Mouse (Mus musculus) induced T-regulatory cell, adult 2 months (primary cell): ENCODE data around the gene Cfap20.
A peak's percentile ranks its signal among the peaks of the same experiment; 100 is the strongest.

ENCODE experiments used
- DNase-seq: peaks from one replicate; pipeline ENCODE4 v3.0.0-alpha.2; 2012; ENCODE audit warnings: low read depth

Cfap20 gene

DNA sequence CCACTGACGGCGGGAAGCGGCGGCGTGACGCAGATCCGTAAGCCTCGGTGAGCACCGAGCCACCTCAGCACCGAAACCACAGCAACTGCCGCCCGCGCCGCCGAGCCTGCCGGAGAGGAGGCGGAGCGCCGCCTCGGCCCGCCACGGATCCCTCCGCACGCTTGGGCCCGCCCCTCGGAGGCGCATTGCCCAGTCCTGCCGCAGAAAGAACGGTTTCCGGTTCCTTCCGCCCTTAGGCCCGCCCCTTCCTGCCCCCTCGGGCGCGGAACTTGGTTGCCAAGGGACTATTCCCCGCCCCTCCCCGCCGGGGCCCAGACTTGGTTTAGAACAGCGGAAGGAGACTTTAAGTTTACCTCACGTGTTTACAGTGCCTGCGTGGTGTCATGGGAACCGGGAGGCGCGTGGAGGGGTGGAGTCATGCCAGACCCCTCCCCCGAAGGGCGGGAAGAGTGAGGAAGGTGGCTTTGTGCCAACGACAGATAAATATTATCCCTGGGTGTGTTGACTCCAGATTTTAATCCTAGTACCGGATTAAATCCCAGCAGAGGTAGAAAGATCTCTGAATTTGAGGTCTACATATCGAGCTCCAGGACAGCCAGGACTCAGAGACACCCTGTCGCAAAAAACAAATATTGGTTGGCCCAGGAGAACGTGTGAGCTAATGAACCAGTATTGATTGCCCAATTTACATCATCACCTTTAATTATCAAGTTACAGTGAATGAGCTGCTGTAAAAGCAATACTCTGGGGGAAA is at the start of gene Cfap20:
Cfap20 (minus strand) TSS at position 184 of the 754 bp plus-strand sequence.
- peak; percentile 99 for DNase-seq

DNA sequence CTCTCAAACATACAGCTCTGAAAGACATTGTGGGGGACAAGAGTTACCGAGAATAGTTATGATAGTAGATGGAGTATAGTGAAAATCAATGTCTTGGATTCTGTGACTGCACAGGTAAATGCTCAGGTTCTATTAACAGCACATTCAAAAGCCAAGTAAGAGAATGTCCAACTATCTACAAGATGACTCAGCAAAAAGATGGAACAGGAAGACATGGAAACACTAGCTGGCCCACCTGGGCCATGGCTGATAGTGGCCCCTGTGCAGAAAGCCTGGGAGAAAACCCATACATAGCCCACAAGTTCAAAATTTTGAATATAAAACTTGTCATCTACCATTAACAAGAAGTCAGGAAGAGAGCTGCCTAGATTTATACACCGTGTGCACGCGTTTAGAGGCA is 35.3 kb upstream of the Cfap20 start:
- no peak for DNase-seq

DNA sequence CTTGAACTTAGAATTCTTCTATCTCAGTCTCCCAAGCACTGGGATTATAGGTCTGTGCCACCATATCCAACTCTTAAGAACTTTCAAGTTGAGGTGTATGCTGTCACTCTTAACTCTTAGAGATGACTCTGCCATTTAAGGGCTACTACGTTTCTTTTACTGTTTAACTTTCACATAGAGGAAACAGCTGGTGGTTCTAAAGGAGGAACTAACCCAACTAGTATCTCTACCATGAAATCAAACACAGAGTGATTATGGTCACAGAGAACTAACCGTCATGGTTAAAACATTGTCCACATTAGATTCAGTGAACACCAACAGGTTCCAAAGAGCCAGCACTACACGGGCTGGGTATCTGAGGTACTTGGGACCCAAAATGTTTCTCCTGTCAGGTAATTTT is 34.3 kb upstream of the Cfap20 start:
- DNase-seq: no peak

DNA sequence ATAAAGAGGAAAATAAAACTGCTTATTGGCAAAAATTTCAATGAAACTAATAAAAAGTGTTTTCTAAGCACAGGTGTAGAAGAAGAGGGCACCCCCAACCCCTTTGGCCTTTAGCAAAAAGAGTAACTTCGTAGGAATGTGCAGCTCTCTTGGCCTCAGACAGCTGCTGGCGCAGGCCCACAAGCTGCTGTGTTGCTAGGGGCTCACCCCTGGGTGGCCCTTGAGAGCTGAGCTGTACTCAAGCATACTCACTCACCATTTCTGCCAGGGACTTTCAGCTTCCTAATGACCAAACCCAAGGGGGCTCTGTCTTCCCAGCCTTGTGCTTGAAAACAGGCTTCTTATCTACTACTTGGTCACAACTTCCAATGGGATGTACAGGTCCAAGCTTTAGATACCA is 31.9 kb upstream of the Cfap20 start:
- no peak for DNase-seq

DNA sequence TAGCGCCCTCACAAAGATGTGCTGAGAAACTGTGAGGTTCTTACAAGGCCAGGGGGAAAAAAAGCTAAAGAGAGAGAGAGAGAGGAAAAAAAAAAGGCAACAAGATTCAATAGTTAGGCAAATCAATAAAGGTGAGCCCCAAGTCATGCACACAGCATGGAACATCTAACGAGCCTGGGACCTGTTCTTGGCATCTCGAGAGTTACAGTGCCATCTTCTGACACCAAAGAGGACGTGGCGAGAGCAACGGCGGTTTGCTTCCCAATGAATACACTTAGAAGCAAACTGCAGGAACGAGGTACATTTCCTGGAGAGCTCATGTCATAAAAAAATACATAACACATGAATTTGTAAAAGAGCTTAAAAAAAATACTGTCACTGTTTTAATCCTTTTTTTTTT is 17.8 kb upstream of the Cfap20 start:
- no peak for DNase-seq

DNA sequence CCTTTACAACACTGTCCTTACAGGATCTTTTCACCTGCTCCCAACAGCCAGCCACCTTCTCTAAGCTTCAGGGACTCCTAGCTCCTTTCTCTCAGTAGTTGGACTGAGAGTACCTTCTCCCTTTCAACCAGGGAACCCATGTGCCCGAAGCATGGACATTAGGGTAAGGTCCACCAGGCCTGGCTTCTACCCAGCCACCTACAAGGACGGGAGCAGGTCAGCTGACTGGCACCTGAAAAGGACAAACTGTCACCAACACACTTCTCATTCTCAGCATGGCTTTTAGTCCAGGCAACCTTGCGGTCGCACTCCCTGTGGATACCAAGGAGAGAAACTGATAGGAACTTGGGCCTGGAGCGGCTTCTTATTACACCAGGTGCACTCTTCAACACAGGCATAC is 15.6 kb upstream of the Cfap20 start:
- no peak for DNase-seq

DNA sequence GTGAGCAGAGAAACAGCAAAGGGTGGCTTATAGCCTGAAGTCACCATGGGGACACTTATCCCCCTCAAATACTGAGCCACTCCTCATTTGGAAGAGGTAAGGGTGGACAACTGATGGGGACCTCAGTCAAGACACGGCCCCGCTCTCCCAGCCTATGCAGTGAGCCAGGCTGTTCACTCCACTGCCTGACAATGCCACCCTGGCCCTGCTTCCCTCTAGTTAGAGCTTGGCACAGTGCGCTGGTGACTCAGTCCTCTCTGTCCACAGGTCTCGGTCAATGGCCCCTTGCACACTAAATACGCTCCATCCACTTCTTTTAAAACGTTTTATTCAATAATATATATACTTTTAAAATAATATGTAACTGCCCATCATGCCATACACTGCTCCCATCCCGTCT is 13.0 kb upstream of the Cfap20 start:
- DNase-seq: no peak

DNA sequence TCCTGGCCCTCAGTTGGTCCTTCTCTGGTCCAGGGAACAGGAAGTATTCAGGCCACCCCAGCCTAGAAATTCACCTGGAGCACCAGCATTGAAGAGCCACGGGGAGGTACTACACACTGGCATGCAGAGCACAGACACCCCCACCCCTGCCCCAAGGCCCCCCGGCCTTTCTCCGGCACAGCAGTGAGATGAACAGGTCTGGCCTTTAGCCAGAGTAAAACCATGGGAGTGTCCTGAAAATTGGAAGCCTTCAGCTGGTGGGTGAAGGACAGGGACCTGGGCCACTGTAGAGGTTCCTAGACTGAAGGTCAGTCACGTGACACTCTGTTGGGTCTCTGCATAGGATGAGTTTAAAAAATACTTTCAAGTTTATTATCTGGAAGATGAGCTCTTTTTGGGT is 10.4 kb upstream of the Cfap20 start:
- no peak for DNase-seq

DNA sequence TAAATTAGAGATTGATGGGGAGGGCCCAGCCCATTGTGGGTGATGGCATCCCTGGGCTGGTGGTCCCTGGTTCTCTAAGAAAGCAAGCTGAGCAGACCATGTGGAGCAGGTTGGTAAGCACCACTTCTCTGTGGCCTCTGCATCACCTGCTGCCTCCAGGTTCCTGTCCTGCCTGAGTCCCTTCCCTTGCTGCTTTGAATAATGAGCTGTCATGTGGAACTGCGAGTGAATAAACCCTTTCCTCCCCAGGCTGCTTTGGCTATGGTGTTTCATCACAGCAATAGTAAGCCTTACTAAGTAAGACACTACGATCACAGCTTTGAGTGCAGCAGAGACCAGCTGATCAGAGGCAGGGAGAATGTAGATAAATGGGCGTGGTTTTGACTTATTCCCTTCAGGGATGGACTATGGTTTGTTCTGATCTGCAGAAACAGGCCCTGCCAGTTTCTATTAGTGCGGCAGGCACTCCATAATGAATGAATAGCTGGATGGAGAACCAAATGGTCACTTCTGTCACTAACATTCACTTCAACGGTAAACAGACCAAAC is 6.9 kb upstream of the Cfap20 start:
- no peak for DNase-seq

DNA sequence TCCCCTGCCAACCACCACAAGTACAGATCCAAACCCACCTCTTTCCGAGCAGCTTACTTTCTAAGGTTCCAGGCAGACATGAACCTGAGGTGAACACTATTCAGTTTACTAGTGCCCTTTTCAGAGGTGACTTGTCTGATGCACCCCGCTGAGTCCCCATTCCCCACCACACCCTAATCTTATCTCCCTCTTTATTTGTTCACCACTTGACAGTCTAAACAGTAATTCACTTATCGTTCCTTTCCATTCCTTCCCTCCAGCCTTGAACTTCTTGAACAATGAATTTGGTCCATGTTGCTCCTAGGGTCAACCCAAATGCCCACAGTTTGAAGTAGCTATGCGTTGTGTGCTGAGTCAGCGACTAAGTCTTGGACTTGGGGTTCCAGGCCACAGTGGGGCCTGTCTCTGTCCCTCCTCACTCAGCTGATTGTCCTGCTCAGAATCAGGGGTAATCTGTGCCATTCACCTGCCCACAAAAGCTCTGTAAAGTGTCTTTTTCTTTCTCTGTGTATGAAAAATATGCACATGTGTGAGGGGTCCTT is 5.6 kb upstream of the Cfap20 start:
- DNase-seq: no peak

DNA sequence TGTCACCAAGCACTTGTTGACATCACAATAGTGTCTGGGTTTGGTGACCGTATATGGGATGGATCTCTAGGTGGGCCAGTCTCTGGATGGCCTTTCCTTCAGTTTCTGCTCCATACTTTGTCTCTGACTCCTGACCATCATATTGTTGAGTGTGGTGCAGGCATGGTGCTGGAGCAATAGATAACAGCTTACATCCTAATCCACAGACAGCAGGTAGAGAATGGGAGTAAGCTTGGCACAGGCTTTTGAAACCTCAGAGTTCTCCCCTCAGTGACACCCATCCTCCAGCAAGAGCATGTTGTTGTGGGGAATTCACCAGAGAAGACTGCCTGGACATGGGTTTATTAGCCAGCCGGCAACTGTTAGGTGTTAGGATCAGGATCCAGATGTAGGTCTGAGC is 4.8 kb upstream of the Cfap20 start:
- no peak for DNase-seq

DNA sequence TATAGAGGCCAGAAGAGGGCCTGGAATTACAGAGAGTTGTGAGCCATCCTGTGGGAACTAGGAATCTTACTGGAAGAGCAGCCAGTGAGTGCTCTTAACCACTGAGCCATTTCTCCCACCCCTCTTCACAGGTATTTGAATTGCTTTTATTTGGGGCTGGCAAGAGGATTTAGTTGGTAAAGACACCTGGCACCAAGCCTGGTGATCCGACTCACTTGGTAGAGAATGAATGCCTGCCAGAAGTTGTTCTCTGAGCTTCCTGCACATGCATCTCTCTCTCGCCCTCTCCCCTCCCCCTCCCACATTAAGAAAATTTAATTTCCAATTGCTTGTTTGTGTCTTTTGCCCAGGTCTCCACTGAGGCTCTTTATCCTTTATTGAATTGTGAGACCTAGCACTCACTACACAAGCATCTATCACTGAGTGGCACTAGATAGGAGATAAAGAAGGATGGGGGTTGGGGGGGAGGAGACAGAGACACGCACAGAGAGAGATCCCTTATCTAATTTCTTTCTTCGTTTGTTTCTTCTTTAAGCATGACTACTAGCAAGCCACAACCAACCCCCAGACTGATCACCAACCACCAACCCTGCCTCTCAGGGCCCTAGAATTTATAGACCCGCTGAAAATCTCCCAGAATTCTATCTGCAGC is 2.8 kb upstream of the Cfap20 start:
- DNase-seq: no peak

DNA sequence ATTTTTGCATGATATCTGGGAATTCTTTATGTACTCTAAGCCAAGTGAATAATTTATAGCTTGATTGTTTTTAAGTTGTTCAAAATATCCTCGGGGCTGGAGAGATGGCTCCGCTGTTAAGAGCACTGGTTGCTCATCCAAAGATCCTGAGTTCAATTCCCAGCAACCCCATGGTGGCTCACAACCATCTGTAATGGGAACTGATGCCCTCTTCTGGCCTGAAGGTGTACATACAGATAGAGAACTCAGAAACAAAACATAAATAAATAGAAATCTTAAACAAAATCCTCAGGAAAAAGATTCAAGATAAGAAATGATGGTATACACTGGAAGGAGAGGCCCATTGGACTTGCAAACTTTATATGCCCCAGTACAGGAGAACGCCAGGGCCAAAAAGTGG is 1.3 kb upstream of the Cfap20 start:
- DNase-seq: peak; percentile 38

DNA sequence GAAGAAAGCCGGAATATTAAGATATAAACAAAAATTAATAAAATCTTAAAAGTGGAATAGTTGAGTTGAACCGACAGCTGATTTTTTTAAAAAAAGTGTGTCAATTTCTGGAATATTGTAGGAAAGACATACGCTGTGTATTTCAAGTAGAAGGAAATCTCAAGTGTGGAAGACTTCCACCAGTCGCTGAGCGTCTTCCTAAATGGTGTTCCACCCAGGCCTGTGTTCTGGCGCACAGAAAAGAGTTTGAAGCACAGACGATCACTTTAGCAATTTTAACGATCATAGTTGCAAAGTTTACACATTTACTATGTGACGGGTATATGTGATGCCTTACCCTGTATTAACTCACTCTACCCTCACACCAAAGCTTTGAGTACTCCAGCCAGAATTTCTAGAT is 802 bp upstream of the Cfap20 start:
- no peak for DNase-seq

DNA sequence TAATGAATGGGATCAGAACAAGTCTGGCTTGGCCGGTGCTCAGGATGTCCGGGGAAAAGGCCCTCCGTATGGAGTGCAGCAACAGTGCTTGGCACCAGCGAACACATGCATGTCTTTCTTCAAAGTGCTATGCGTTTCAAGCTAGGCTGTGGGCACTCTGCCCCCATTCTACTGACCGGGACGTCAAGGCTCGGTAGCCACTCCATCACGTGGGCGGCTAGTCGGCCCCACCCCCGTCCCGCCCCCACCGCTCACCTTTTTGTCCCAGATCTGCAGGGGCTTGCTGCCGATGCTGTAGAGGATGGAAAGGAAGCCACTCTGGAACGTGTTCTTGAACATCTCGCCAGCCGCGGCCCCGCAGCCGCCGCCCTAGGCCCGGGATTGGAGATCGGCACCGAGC is 436 bp downstream of the Cfap20 start:
- no peak for DNase-seq

DNA sequence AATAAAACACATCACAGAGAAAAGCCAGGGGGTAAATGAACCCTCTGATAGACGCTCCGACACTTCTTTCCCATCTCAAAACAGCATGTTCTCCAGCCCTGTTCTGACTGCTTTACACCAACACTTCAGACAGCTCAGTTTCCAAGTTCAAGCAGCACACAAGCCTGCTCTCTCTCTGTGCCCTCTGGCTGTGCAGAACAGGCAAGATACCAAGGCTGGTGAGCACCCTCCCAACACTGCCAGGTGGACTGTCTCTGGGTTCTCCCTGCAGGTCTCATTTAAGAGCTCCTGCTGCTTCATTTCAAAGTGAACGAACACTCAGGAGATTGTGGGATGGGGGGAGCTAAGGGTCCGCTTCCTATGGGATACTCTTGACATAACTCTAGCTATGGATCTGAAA is 1.5 kb downstream of the Cfap20 start:
- peak; percentile 26 for DNase-seq

DNA sequence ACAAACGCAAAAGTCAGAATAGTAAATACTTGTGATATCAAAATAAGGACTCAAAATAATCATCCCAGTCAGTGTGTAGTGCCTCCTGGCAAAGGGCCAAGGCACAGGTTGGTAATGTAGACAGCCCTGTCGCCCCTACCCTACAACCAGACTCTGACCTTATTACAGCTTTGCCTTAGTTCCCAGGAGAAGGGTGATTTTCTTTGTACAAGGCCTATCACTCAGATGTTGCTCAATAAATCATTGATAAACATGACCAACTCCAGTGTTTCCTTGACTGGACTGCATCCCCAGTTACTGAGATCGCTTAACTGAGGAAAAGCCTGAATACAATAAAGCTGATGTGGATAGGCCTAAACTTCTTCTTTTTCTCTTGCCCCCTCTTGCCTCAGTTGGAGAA is 2.2 kb downstream of the Cfap20 start:
- DNase-seq: no peak

DNA sequence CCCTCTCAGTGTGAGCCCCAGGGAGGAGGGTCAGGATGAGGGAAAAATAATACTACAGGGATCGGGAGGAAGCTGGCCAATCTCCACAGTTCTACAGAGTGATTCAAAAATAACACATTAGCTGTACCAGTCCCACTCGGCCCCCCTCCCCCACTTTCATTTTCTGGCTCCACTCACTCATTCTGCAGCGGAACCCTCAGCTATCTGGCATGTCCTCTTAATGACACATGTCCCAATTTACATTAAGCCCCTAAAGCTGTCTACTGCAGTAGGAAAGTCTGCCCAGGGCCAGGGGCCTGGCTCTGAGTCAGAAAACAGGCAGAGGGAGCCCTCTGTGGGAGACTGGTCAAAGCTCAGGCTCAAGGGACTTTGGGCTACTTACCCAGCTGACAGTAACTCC is 4.7 kb downstream of the Cfap20 start:
- no peak for DNase-seq

DNA sequence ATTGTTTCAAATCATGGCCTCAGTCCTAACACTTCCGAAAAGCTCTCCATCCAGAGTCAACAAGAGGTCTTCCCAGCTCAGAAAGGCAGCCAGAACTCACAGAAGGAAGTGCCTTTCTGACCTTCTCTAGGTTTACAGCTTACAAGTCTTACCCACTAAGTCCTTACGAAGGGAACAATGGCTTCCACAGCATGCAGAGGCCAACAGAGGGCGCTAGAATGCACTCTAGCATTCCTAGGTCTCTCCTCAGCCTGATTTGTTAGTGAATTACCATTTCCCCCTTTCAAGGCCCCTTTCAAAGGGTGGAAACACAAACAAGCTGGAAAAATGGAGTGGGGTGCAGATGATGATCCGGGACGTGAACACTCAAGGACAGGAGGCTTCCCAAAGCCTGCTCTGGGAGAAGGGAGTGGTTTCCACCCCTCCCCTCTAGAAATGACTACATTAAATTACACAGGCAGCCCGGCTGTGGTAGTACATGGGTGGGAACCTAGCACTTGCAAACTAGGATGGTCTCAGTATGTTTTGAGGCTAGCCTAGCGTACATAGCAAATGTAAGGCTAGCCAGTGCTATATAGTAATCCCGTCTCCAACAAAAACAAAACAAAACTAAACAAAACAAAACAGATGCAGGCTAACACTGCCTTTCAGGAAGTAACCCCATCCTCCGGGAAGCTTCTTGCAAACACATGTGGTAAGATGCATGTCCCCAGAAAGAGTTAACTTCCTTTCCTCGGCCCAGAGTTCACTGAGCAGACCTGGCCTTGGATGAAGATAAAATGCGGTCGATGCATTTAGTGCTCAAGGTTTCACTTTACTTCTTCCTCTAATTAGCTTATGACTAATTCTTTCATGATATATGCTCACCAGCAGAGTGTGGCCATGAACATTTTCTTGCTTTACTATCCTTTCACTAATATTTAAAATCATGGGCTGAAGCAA is 6.8 kb downstream of the Cfap20 start:
- DNase-seq: peak; percentile 85

DNA sequence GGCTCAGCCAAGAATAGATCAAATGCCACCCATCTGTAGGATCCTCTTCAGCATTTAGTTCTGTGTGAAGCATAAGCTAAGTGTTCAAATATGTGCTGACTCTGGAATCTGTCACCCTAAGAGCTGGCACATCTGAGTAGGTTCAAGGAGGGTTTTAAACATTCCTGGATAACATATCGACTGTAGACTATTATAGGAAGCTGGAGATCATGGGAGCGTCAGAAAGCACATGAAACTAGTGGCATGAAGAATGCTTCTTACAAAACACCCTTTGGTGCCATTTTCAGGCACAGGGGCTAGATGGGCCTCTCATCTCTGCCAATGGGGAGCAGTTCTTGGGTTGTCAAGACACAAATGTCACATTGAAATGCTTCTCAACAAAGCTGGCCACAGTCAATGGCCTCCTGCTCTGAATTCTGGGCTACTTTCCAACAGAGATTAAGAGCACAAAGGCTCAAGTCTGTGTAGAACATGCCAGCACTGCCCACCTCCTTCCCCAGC is 7.8 kb downstream of the Cfap20 start:
- no peak for DNase-seq

DNA sequence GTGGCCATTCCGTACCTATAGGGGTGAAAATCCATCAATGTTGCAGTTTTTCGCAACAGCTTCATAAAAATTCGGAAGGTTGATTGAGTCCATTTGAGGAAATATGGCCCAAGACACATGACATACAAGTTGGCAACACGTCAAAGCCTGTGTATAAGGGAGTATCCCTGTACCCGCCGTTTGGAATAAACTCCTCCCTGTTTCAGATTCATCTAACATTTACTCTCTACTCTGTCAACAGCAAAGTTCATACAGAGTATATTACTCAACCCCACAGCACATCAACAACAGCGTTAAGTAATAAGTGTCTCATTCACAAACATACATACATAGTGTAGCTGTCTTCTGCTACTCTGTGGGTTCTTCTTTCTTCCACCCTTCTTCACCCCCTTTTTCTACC is 10.0 kb downstream of the Cfap20 start:
- DNase-seq: no peak

DNA sequence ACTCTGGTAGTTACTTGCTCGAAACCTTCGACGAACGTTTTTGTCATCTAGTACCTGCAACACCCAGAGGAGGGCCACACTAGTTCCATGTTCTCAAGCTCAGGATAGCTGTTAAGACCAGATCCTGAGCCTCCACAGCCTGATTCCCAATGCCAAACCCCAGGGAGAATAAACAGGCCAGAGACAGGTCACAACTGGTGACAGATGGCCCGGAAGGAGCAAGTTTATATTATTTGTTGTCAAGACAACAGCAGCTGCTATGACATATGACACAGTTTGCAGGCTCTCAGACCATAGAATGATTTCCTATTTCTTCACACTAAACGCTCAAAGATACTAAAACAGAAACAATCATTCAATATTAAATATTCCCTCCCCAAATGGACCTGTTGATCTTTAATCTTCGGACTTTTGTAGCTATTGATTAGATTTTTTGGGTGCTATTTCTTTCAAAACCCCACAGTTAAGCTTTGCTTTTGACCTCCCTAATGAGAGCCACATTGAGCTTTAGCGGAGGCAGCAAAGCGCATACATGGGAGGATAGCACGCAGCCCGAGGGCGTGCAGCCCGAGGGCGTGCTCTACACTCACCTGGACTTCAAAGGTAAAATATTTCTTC is 12.4 kb downstream of the Cfap20 start:
- DNase-seq: no peak
